Mouse (Mus musculus) kidney, embryonic 16.5 days (tissue): ENCODE results near the gene Ercc1. TPM values are rescaled to one million over a fixed set of nuclear protein-coding genes. Genes with fewer than 3 reads are reported as not detected.

ENCODE experiments used
- ATAC-seq: fragments of 200-750 bp; cut with Nextera tagmentation; 2 replicates; pipeline ENCODE4 v1.8.0; 2017; ENCODE audit warnings: moderate TSS enrichment; ENCODE audit not compliant: low FRiP score, low TSS enrichment
- H3K27ac ChIP-seq: fragments of 300-500 bp; sonication (generic); 2 replicates; pipeline ENCODE4 v1.5.1; 2014; ENCODE audit warnings: low read length
- H3K27me3 ChIP-seq: fragments of 300-500 bp; sonication (generic); 2 replicates; pipeline ENCODE4 v1.6.1; 2014; ENCODE audit warnings: low read length, control low read depth, mixed read lengths; ENCODE audit not compliant: insufficient read depth
- H3K36me3 ChIP-seq: fragments of 300-500 bp; sonication (generic); 2 replicates; pipeline ENCODE4 v1.6.1; 2014; ENCODE audit warnings: low read length, control low read depth, mixed read lengths; ENCODE audit not compliant: insufficient read depth
- H3K4me1 ChIP-seq: fragments of 300-500 bp; sonication (generic); 2 replicates; pipeline ENCODE4 v1.6.1; 2014; ENCODE audit warnings: low read length, control low read depth, mixed read lengths; ENCODE audit not compliant: insufficient read depth
- H3K4me2 ChIP-seq: fragments of 300-500 bp; sonication (generic); replicated peaks from 2 replicates; pipeline ENCODE4 v1.6.1; 2014; ENCODE audit warnings: low read depth, low read length
- H3K4me3 ChIP-seq: fragments of 300-500 bp; sonication (generic); 2 replicates; pipeline ENCODE4 v1.5.1; 2014; ENCODE audit warnings: mild to moderate bottlenecking, low read length
- H3K9ac ChIP-seq: fragments of 300-500 bp; sonication (generic); replicated peaks from 2 replicates; pipeline ENCODE4 v1.6.1; 2014; ENCODE audit warnings: low read length
- H3K9me3 ChIP-seq: fragments of 300-500 bp; sonication (generic); 2 replicates; pipeline ENCODE4 v1.6.1; 2016; ENCODE audit warnings: low read length, control low read depth
- WGBS: fragments of 180-500 bp; shearing (Covaris S2); extraction: QIAGEN DNeasy Blood & Tissue Kit; methylation state at CpG from one replicate; pipeline ENCODE4 v1.1.7; 2014; 5-methylcytosine and 5-hydroxymethylcytosine counted together
- polyA plus RNA-seq: library from polyadenylated mRNA; unstranded; fragments of >200 nt; fragmentation: Nextera tagmentation; extraction: Ambion mirVana; gene quantifications from 2 replicates; pipeline ENCODE4 v1.2.1, GENCODE M21; 2015

The Ercc1 gene
- polyA plus RNA-seq, 1 experiment from 2014 or later = 86.1 TPM

GRCm38 (mm10) chr7:19378049-19378448 is 33.5 kb downstream of the Ercc1 start:
- Histone ChIP-seq H3K4me1 (peaks cover 6% of the 10 kb centered on the region), H3K9me3 (no peaks in the 10 kb centered on the region), H3K36me3 (0 out of 2 replicates have a peak, but pooled peaks cover 2% of the 10 kb centered on the region), H3K4me3 (no peak overlapping the region), H3K27me3 (no peaks in the 10 kb centered on the region), H3K9ac (no peak overlapping the region), H3K4me2 (no peak overlapping the region), H3K27ac (no peak overlapping the region)
- 66% methylated on average over 8 of the region's 8 CpGs for WGBS
- ATAC-seq = no peak

GRCm38 (mm10) chr7:19381377-19382165 is 37.0 kb downstream of the Ercc1 start, which contains the start of gene Ercc2:
Ercc2 (plus strand) TSS chr7:19382010.
- H3K4me2 ChIP-seq = peak within 1 kb of the TSS; percentile 89
- no peak within 1 kb of the TSS for H3K27ac ChIP-seq
- no peaks in the 10 kb centered on the region for H3K9me3 ChIP-seq
- peak within 1 kb of the TSS; percentile 80 for H3K4me3 ChIP-seq
- H3K4me1 ChIP-seq = peaks cover 11% of the 10 kb centered on the region
- peak; percentile 95 for ATAC-seq
- H3K36me3 ChIP-seq = peaks cover 21% of the 10 kb centered on the region
- no peaks in the 10 kb centered on the region for H3K27me3 ChIP-seq
- WGBS = 5% methylated on average over 43 of the region's 48 CpGs
- H3K9ac ChIP-seq = peak within 1 kb of the TSS; percentile 72

GRCm38 (mm10) chr7:19382166-19382541 is 37.6 kb downstream of the Ercc1 start:
- 0% methylated on average over 31 of the region's 37 CpGs for WGBS
- Histone ChIP-seq H3K27me3 (no peaks in the 10 kb centered on the region), H3K4me2 (peak overlapping the region; percentile 89), H3K9ac (peak overlapping the region; percentile 72), H3K36me3 (peaks cover 27% of the 10 kb centered on the region), H3K4me3 (peak overlapping the region; percentile 80), H3K4me1 (peaks cover 11% of the 10 kb centered on the region), H3K9me3 (no peaks in the 10 kb centered on the region), H3K27ac (no peak overlapping the region)
- ATAC-seq = peak; percentile 66

DNA sequence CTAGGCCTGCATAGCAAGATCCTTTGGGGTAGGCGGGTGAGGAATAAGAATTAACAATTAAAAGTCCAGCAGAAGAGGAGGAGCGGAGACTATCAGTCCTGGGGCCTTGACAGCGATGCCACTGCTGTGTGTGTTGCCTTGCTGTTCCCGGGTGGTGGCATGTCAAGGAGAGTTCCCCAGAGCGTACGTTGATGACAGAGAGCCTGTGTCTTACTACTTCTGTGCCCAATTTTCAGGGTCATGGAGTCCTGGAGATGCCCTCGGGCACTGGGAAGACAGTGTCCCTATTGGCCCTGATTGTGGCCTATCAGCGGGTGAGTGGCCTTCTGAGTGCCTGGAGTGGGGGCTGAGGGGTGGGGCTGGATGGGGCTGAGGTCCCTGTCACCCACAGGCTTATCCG is 39.1 kb downstream of the Ercc1 start:
- Histone ChIP-seq H3K4me1 (peaks cover 11% of the 10 kb centered on the region), H3K4me3 (no peak overlapping the region), H3K9ac (no peak overlapping the region), H3K36me3 (peaks cover 39% of the 10 kb centered on the region), H3K4me2 (no peak overlapping the region), H3K27me3 (no peaks in the 10 kb centered on the region), H3K9me3 (no peaks in the 10 kb centered on the region), H3K27ac (no peak overlapping the region)
- 92% methylated on average over 9 of the region's 9 CpGs for WGBS
- ATAC-seq = no peak

GRCm38 (mm10) chr7:19388699-19389413 is 44.3 kb downstream of the Ercc1 start:
- Histone ChIP-seq H3K9ac (no peak overlapping the region), H3K4me3 (no peak overlapping the region), H3K36me3 (peaks cover 86% of the 10 kb centered on the region), H3K9me3 (no peaks in the 10 kb centered on the region), H3K4me1 (no peaks in the 10 kb centered on the region), H3K4me2 (no peak overlapping the region), H3K27me3 (no peaks in the 10 kb centered on the region), H3K27ac (no peak overlapping the region)
- 83% methylated on average over 10 of the region's 10 CpGs for WGBS
- ATAC-seq = no peak

DNA sequence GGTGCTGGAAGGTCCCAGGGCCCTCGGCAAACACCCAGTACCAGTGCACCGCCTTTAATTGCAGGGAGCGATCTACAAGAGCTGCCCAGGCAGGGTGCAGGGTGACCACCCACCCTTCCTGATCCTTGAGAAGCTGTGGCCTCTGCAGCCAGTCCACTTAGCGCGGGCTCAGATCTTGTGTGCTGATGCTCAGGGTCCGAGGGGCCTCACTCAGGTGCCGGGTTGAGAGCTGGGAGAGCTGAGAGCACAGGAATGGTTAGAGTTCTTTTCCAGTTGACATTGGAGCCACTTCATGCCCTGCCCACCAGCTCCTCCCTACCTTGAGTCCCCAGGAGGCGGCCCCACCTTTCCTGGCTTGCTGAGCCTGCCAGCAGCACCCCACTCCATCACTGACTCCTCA is 49.9 kb downstream of the Ercc1 start:
- no peak overlapping the region for H3K4me2 ChIP-seq
- WGBS = 86% methylated on average over 8 of the region's 8 CpGs
- H3K27me3 ChIP-seq = no peaks in the 10 kb centered on the region
- ATAC-seq = no peak
- no peaks in the 10 kb centered on the region for H3K9me3 ChIP-seq
- no peak overlapping the region for H3K27ac ChIP-seq
- peaks cover 4% of the 10 kb centered on the region for H3K4me1 ChIP-seq
- H3K9ac ChIP-seq = no peak overlapping the region
- H3K4me3 ChIP-seq = no peak overlapping the region
- H3K36me3 ChIP-seq = peaks cover 62% of the 10 kb centered on the region

DNA sequence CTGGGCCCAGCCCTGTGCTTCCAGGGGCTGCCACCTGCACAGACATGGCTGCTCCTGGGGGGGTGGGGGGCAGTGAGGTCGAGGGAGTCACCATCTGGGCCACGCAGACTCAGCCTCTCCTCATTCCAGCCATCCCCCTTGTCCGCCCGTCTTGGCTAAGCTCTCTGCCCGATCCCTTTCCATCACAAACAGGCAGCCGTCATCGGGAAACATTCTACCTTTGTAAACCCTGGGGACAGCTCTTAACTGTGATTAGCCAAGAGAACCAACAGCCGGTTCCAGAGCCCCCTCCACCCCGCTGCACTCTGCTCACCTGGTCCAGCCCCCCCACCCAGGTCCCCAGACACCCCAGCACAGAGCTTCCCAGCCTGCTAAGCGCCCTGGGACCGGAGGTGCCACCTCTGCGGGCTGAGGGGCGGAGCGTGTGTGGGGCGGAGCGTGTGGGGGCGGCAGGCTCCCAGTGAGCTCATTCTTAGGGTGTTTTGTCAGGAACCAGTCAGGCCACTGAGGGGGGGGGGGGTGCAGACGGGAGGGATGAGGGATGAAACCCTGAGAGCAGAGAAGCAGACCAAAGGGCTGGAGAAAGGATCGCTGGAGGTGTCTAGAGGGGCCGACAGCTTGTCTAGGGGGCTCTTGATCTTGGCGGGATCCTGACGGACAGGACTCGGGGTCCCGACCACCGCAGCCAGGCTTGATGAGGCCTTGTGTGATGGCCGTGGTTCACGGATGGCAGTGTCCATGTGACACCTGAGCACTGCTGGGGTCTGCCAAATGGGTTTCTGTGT is 55.1 kb downstream of the Ercc1 start:
- Histone ChIP-seq H3K4me3 (peak overlapping the region; percentile 47), H3K4me1 (peaks cover 16% of the 10 kb centered on the region), H3K9me3 (peaks cover 7% of the 10 kb centered on the region), H3K27me3 (peaks cover 24% of the 10 kb centered on the region), H3K4me2 (peak overlapping the region; percentile 75), H3K27ac (no peak overlapping the region), H3K9ac (peak overlapping the region; percentile 55), H3K36me3 (peaks cover 13% of the 10 kb centered on the region; the same call in 1 of the 2 replicates)
- ATAC-seq = peak; percentile 40; the same call in 1 of the 2 replicates
- WGBS = 1% methylated on average over 25 of the region's 27 CpGs

DNA sequence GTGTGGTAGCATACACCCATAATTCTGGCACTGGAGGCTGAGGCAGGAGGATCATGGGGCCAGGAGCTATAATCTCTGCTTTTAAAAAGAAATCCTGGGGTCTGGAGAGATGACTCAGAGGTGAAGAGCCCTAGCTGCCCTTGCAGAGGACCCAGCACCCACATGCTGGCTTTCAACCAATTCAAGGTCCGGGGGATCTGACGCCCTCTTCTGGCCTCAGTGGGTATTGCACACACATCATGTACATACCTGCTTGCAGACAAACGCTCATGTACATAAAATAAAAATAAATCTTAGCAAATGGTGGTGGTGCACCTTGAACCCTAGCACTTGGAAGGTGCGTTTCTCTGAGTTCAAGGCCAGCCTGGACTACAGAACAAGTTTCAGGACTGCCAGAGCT is 56.4 kb downstream of the Ercc1 start:
- no peak for ATAC-seq
- Histone ChIP-seq H3K4me3 (no peak overlapping the region), H3K27ac (no peak overlapping the region), H3K9ac (no peak overlapping the region), H3K36me3 (peaks cover under 1% of the 10 kb centered on the region; the same call in 1 of the 2 replicates), H3K27me3 (peaks cover 30% of the 10 kb centered on the region), H3K4me2 (no peak overlapping the region), H3K9me3 (peaks cover 7% of the 10 kb centered on the region), H3K4me1 (peaks cover 16% of the 10 kb centered on the region)
- 83% methylated on average over 4 of the region's 4 CpGs for whole genome bisulfite sequencing

DNA sequence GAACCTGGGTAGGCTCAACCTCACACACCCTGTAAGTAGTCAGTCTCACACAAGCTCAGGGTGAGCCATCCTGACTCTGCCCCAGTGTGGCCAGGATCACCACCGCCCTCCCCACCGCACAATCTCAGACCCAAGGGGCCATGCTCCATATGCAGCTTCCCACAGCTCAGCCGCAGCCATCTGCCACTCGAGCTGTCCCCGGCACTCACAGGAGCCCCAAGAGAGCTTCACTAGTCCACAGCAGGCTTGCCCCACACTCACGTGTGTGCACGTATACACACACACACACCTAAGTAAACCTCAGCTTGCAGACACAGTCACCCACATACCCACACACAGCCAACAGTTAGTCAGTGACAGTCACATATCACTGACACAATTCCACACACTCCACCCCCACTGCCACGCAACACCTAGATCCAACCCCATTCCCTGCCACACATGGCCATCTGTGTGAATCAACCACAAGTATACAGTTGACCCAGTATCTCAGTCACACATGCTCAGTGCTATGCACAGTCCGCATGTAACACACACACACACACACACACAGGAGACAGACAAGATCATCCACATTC is 58.0 kb downstream of the Ercc1 start:
- H3K4me2 ChIP-seq = no peak overlapping the region
- ATAC-seq = no peak
- H3K27ac ChIP-seq = no peak overlapping the region
- H3K36me3 ChIP-seq = no peaks in the 10 kb centered on the region
- peaks cover 7% of the 10 kb centered on the region for H3K9me3 ChIP-seq
- peaks cover 30% of the 10 kb centered on the region for H3K27me3 ChIP-seq
- no peak overlapping the region for H3K9ac ChIP-seq
- H3K4me1 ChIP-seq = peaks cover 16% of the 10 kb centered on the region
- WGBS = 86% methylated on average over 9 of the region's 9 CpGs
- H3K4me3 ChIP-seq = no peak overlapping the region
